Mouse (Mus musculus): Measurements from ENCODE around the gene Efhc1. TPM values are rescaled to one million over a fixed set of nuclear protein-coding genes. Genes with fewer than 3 reads are reported as not detected.

The Efhc1 gene
- polyA plus RNA-seq, 1 experiment from 2014 or later = 0.20 TPM

- H3K27ac ChIP-seq (replicated peaks) = no peak overlapping the region
- peak overlapping the region; percentile 78 for H3K4me2 ChIP-seq
- H3K9ac ChIP-seq = no peak overlapping the region
- 13% methylated on average over 16 of the region's 16 CpGs for WGBS (ENCODE audit: insufficient replicate concordance)
- peak overlapping the region; percentile 59 for H3K4me3 ChIP-seq (replicated peaks)
- peaks cover 14% of the 10 kb centered on the region for H3K4me1 ChIP-seq (replicated peaks)
- H3K36me3 ChIP-seq (replicated peaks) = no peaks in the 10 kb centered on the region
- ATAC-seq (ENCODE audit: insufficient read depth) = peak; percentile 23
- H3K9me3 ChIP-seq (replicated peaks) = no peaks in the 10 kb centered on the region
- H3K27me3 ChIP-seq = no peaks in the 10 kb centered on the region
Observed at GRCm38 (mm10) chr1:20951799-20952198, 373 bp downstream of the Efhc1 start.

DNA sequence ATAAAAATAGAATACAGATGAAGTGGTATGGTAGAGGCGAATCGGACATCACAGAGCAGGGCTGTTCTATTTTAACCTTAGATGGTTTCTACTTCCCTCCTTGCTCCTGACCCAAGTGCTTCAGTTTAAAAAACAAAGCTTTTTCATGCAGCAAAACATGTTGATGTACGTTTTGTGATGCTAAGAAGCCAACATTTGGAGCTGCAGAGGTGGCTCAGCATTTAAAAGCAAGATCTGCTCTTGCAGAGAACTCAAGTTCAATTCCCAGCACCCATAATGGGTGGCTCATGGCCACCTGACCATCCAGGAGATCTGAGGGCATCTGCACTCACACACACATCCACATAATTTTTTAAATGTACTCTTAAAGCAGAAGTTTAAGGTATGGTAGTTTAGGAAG is 3.5 kb downstream of the Efhc1 start:
- Histone ChIP-seq H3K4me1 (replicated peaks) (peaks cover 14% of the 10 kb centered on the region), H3K27ac (replicated peaks) (no peak overlapping the region), H3K36me3 (replicated peaks) (no peaks in the 10 kb centered on the region), H3K27me3 (no peaks in the 10 kb centered on the region), H3K4me2 (no peak overlapping the region), H3K4me3 (replicated peaks) (no peak overlapping the region), H3K9ac (no peak overlapping the region), H3K9me3 (replicated peaks) (no peaks in the 10 kb centered on the region)
- ATAC-seq (ENCODE audit: insufficient read depth) = no peak
- WGBS (ENCODE audit: insufficient replicate concordance) = 59% methylated on average over 3 of the region's 3 CpGs

DNA sequence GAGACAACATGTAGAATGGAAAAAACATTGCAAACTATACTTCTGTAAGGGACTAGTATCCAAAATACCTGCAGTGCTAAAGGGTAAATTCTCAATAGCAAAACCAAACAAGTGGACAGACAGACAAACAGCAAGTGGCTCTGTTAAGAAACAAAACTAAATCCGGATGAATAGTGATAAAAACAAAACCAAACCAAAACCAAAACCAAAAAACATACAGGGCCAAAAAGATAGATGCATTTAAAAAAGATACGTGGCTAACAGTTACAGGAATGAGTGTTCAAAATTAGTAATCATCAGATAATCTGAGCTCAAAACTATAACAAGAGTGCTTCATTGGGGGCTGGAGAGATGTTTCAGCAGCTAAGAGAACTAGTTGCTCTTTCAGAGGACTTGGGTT is 18.2 kb downstream of the Efhc1 start:
- Histone ChIP-seq H3K9me3 (replicated peaks) (no peaks in the 10 kb centered on the region), H3K9ac (no peak overlapping the region), H3K27me3 (no peaks in the 10 kb centered on the region), H3K4me1 (replicated peaks) (no peaks in the 10 kb centered on the region), H3K27ac (replicated peaks) (no peak overlapping the region), H3K36me3 (replicated peaks) (no peaks in the 10 kb centered on the region), H3K4me3 (replicated peaks) (no peak overlapping the region), H3K4me2 (no peak overlapping the region)
- 48% methylated on average over 2 of the region's 2 CpGs for WGBS (ENCODE audit: insufficient replicate concordance)
- ATAC-seq (ENCODE audit: insufficient read depth) = no peak

- 26% methylated on average over 6 of the region's 6 CpGs for WGBS (ENCODE audit: insufficient replicate concordance)
- Histone ChIP-seq H3K36me3 (replicated peaks) (no peaks in the 10 kb centered on the region), H3K27me3 (no peaks in the 10 kb centered on the region), H3K4me3 (replicated peaks) (no peak overlapping the region), H3K27ac (replicated peaks) (no peak overlapping the region), H3K9me3 (replicated peaks) (no peaks in the 10 kb centered on the region), H3K4me1 (replicated peaks) (no peaks in the 10 kb centered on the region), H3K4me2 (no peak overlapping the region), H3K9ac (no peak overlapping the region)
- no peak for ATAC-seq (ENCODE audit: insufficient read depth)
Observed at GRCm38 (mm10) chr1:20973389-20973788, 22.0 kb downstream of the Efhc1 start.

DNA sequence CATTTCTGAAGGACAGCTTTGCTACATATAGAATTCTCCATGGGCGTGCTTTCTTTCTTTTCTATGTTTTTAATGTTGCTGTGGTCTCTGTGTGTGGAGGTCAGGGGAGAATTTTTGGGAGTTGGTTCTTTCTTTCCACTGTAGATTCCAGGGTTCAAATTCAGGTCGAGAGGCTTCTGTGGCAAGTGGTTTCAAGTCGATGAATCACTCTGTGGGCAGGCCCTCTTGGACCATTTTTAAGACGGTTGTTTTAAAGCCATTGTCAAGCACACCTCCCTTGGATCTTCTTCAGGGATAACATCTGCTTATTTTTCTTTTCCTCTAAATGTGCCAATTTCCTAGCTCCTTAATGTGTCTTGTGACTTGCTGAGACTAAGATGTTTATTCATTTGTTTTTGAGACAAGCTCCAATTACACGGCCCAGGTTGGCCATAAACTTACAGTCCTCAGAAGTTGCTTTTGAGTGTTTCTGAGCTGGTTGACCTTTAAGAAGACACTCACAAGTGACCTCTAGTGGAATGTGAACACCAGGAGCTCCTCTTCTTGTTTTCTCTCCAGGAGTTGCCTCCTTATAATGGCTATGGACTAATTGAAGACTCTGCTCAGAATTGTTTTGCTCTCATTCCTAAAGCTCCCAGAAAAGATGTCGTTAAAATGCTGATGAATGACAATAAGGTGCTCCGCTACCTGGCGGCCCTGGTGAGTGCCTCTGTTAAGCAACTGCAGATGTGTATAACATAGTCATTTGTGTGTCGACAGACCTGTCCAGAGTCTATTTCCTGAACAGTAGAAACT is 23.1 kb downstream of the Efhc1 start:
- Histone ChIP-seq H3K4me2 (no peak overlapping the region), H3K36me3 (replicated peaks) (no peaks in the 10 kb centered on the region), H3K4me3 (replicated peaks) (no peak overlapping the region), H3K27me3 (no peaks in the 10 kb centered on the region), H3K9me3 (replicated peaks) (no peaks in the 10 kb centered on the region), H3K9ac (no peak overlapping the region), H3K4me1 (replicated peaks) (no peaks in the 10 kb centered on the region), H3K27ac (replicated peaks) (no peak overlapping the region)
- no peak for ATAC-seq (ENCODE audit: insufficient read depth)
- 52% methylated on average over 9 of the region's 9 CpGs for WGBS (ENCODE audit: insufficient replicate concordance)

DNA sequence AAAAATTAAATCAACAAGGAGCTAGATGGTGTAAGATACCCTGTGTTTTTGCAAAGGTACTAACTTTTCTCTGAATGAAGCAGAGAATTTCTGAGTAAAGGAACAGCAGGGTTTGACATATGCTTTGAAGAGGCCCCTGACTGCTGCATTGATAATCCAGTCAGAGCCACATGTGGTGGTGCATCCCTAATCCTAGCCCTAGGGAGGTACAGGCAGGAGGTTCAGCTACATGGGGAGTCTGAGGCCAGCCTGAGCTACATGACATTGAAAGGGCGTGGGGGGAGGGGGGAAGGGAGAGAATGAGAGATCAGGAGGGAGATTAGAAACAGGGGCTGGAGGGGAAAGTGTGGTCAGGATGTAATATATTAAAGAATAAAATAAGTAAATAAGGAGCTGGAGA is 29.1 kb downstream of the Efhc1 start:
- H3K4me3 ChIP-seq (replicated peaks) = no peak overlapping the region

GRCm38 (mm10) chr1:20981764-20982163 is 30.3 kb downstream of the Efhc1 start:
- no peak for ATAC-seq (ENCODE audit: insufficient read depth)
- 74% methylated on average over 6 of the region's 6 CpGs for WGBS (ENCODE audit: insufficient replicate concordance)
- H3K9me3 ChIP-seq (replicated peaks) = no peaks in the 10 kb centered on the region

More for the DNA sequence above, 29.1 kb downstream of the Efhc1 start:
- H3K4me2 ChIP-seq = no peak overlapping the region
- no peaks in the 10 kb centered on the region for H3K4me1 ChIP-seq (replicated peaks)
- H3K36me3 ChIP-seq (replicated peaks) = no peaks in the 10 kb centered on the region
- ATAC-seq (ENCODE audit: insufficient read depth) = no peak
- WGBS (ENCODE audit: insufficient replicate concordance) = 48% methylated on average over 1 of the region's 1 CpGs
- H3K9me3 ChIP-seq (replicated peaks) = no peaks in the 10 kb centered on the region
- H3K27me3 ChIP-seq = no peaks in the 10 kb centered on the region
- no peak overlapping the region for H3K9ac ChIP-seq
- H3K27ac ChIP-seq (replicated peaks) = no peak overlapping the region

GRCm38 (mm10) chr1:20984103-20984502 is 32.7 kb downstream of the Efhc1 start:
- WGBS (ENCODE audit: insufficient replicate concordance) = 43% methylated on average over 2 of the region's 2 CpGs
- no peak for ATAC-seq (ENCODE audit: insufficient read depth)
- no peak overlapping the region for H3K9ac ChIP-seq
- no peaks in the 10 kb centered on the region for H3K4me1 ChIP-seq (replicated peaks)
- H3K27me3 ChIP-seq = no peaks in the 10 kb centered on the region
- H3K4me3 ChIP-seq (replicated peaks) = no peak overlapping the region
- H3K9me3 ChIP-seq (replicated peaks) = no peaks in the 10 kb centered on the region
- no peak overlapping the region for H3K4me2 ChIP-seq
- no peaks in the 10 kb centered on the region for H3K36me3 ChIP-seq (replicated peaks)
- no peak overlapping the region for H3K27ac ChIP-seq (replicated peaks)

More at GRCm38 (mm10) chr1:20981764-20982163, 30.3 kb downstream of the Efhc1 start:
- H3K4me1 ChIP-seq (replicated peaks) = no peaks in the 10 kb centered on the region
- no peak overlapping the region for H3K27ac ChIP-seq (replicated peaks)
- H3K9ac ChIP-seq = no peak overlapping the region
- H3K36me3 ChIP-seq (replicated peaks) = no peaks in the 10 kb centered on the region
- H3K27me3 ChIP-seq = no peaks in the 10 kb centered on the region
- H3K4me2 ChIP-seq = no peak overlapping the region
- no peak overlapping the region for H3K4me3 ChIP-seq (replicated peaks)

DNA sequence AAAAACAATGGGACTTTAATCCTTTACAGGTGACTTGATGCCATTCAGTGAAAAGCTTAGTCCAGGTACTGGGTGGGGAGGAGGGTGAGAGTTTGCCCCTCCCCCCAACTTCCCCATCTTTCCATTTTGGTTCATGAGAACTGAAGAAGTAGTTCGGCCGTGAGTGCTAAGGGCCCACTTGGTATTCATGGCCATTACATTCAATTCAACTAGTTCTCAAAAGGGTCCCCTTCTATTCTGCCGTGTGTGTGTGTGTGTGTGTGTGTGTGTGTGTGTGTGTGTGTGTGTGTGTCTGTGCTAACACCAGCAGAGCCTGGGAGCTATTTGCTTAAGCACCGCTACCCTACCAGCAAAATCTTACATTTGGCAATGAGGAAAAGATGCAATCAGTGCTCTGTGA is 33.2 kb downstream of the Efhc1 start:
- H3K4me3 ChIP-seq (replicated peaks) = no peak overlapping the region
- H3K9me3 ChIP-seq (replicated peaks) = no peaks in the 10 kb centered on the region
- 36% methylated on average over 4 of the region's 4 CpGs for WGBS (ENCODE audit: insufficient replicate concordance)
- no peak overlapping the region for H3K4me2 ChIP-seq
- H3K4me1 ChIP-seq (replicated peaks) = no peaks in the 10 kb centered on the region
- no peaks in the 10 kb centered on the region for H3K27me3 ChIP-seq
- H3K9ac ChIP-seq = no peak overlapping the region
- H3K36me3 ChIP-seq (replicated peaks) = no peaks in the 10 kb centered on the region
- no peak overlapping the region for H3K27ac ChIP-seq (replicated peaks)
- no peak for ATAC-seq (ENCODE audit: insufficient read depth)

GRCm38 (mm10) chr1:20986378-20987056 is 35.1 kb downstream of the Efhc1 start:
- WGBS (ENCODE audit: insufficient replicate concordance) = 33% methylated on average over 10 of the region's 10 CpGs
- H3K4me2 ChIP-seq = no peak overlapping the region
- H3K4me3 ChIP-seq (replicated peaks) = no peak overlapping the region
- no peaks in the 10 kb centered on the region for H3K36me3 ChIP-seq (replicated peaks)
- no peak overlapping the region for H3K9ac ChIP-seq
- no peaks in the 10 kb centered on the region for H3K9me3 ChIP-seq (replicated peaks)
- no peaks in the 10 kb centered on the region for H3K27me3 ChIP-seq
- ATAC-seq (ENCODE audit: insufficient read depth) = no peak
- no peaks in the 10 kb centered on the region for H3K4me1 ChIP-seq (replicated peaks)
- no peak overlapping the region for H3K27ac ChIP-seq (replicated peaks)

DNA sequence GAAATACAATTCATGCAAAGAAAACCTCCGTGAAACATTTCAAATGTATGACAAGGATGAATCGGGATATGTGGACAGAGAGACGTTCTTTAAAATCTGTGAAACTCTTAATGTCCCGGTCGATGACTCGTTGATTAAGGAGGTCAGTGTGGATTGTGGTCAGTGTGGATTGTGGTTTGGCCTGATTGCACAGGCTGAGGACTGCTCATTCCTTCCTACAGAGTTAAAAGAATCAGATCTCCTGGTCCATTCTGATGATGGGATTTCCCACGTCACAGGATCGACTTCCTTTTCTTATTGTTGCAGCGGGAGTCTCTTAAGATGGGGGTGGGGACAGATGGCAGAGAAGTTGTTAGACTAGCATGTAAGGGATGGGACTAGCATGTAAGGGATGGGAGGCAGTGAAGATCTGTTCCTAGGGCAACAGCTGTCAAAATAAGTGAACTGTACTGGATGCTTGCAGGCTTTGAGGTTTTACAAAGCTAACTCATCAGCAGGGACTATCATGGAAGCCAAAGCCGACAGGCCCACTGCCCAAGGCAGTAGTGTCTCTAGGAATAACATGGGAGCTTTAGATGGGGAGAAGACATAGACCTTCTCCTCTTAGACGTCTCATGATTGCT is 38.1 kb downstream of the Efhc1 start:
- Histone ChIP-seq H3K9ac (no peak overlapping the region), H3K4me2 (no peak overlapping the region), H3K9me3 (replicated peaks) (no peaks in the 10 kb centered on the region), H3K4me1 (replicated peaks) (no peaks in the 10 kb centered on the region), H3K27ac (replicated peaks) (no peak overlapping the region), H3K4me3 (replicated peaks) (no peak overlapping the region), H3K36me3 (replicated peaks) (no peaks in the 10 kb centered on the region), H3K27me3 (no peaks in the 10 kb centered on the region)
- ATAC-seq (ENCODE audit: insufficient read depth) = no peak
- WGBS (ENCODE audit: insufficient replicate concordance) = 57% methylated on average over 11 of the region's 11 CpGs
